Mouse (Mus musculus): ENCODE data around the gene Asic2. TPM values are rescaled to one million over a fixed set of nuclear protein-coding genes. Genes with fewer than 3 reads are reported as not detected.

Gene Asic2
- polyA plus RNA-seq, 1 experiment from 2014 or later = 0.65 TPM

- no peak overlapping the region for H3K27ac ChIP-seq (replicated peaks; ENCODE audit: low read depth, low read length)
- H3K27me3 ChIP-seq (replicated peaks; ENCODE audit: control insufficient read depth, insufficient read depth, low read length) = no peaks in the 10 kb centered on the region
- no peak for ATAC-seq (ENCODE audit: low read depth)
- H3K9ac ChIP-seq (ENCODE audit: low read depth, low read length) = no peak overlapping the region
- 80% methylated on average over 6 of the region's 6 CpGs for WGBS
- H3K36me3 ChIP-seq (ENCODE audit: control insufficient read depth, insufficient read depth, low read length) = no peaks in the 10 kb centered on the region
- H3K9me3 ChIP-seq (ENCODE audit: control insufficient read depth, low read length) = no peaks in the 10 kb centered on the region
- H3K4me1 ChIP-seq (ENCODE audit: control insufficient read depth, insufficient read depth, low read length) = no peaks in the 10 kb centered on the region
- no peak overlapping the region for H3K4me2 ChIP-seq (ENCODE audit: low read depth, low read length)
- no peak overlapping the region for H3K4me3 ChIP-seq (ENCODE audit: low read depth, low read length)
- no peak for DNase-seq (ENCODE audit: low spot score)
Observed at GRCm38 (mm10) chr11:81110049-81110448, 858.2 kb downstream of the Asic2 start.

- no peak for ATAC-seq (ENCODE audit: low read depth)
- H3K4me2 ChIP-seq (ENCODE audit: low read depth, low read length) = no peak overlapping the region
Observed at GRCm38 (mm10) chr11:81106949-81107348, 861.3 kb downstream of the Asic2 start.

GRCm38 (mm10) chr11:81100829-81101228 lies 867.4 kb downstream of the Asic2 start:
- Histone ChIP-seq H3K9me3 (ENCODE audit: control insufficient read depth, low read length) (no peaks in the 10 kb centered on the region), H3K4me2 (ENCODE audit: low read depth, low read length) (no peak overlapping the region), H3K27me3 (replicated peaks; ENCODE audit: control insufficient read depth, insufficient read depth, low read length) (no peaks in the 10 kb centered on the region), H3K4me3 (ENCODE audit: low read depth, low read length) (no peak overlapping the region), H3K9ac (ENCODE audit: low read depth, low read length) (no peak overlapping the region), H3K27ac (replicated peaks; ENCODE audit: low read depth, low read length) (no peak overlapping the region), H3K4me1 (ENCODE audit: control insufficient read depth, insufficient read depth, low read length) (no peaks in the 10 kb centered on the region), H3K36me3 (ENCODE audit: control insufficient read depth, insufficient read depth, low read length) (no peaks in the 10 kb centered on the region)
- no peak for DNase-seq (ENCODE audit: low spot score)
- WGBS = 73% methylated on average over 6 of the region's 6 CpGs
- ATAC-seq (ENCODE audit: low read depth) = no peak

More at GRCm38 (mm10) chr11:81106949-81107348, 861.3 kb downstream of the Asic2 start:
- Histone ChIP-seq H3K36me3 (ENCODE audit: control insufficient read depth, insufficient read depth, low read length) (no peaks in the 10 kb centered on the region), H3K4me3 (ENCODE audit: low read depth, low read length) (no peak overlapping the region), H3K27ac (replicated peaks; ENCODE audit: low read depth, low read length) (no peak overlapping the region), H3K9me3 (ENCODE audit: control insufficient read depth, low read length) (no peaks in the 10 kb centered on the region), H3K27me3 (replicated peaks; ENCODE audit: control insufficient read depth, insufficient read depth, low read length) (no peaks in the 10 kb centered on the region), H3K9ac (ENCODE audit: low read depth, low read length) (no peak overlapping the region), H3K4me1 (ENCODE audit: control insufficient read depth, insufficient read depth, low read length) (no peaks in the 10 kb centered on the region)
- DNase-seq (ENCODE audit: low spot score) = no peak
- WGBS = 65% methylated on average over 1 of the region's 1 CpGs

GRCm38 (mm10) chr11:81096011-81096410 lies 872.2 kb downstream of the Asic2 start:
- DNase-seq (ENCODE audit: low spot score) = no peak
- Histone ChIP-seq H3K4me2 (ENCODE audit: low read depth, low read length) (no peak overlapping the region), H3K4me1 (ENCODE audit: control insufficient read depth, insufficient read depth, low read length) (no peaks in the 10 kb centered on the region), H3K4me3 (ENCODE audit: low read depth, low read length) (no peak overlapping the region), H3K9ac (ENCODE audit: low read depth, low read length) (no peak overlapping the region), H3K27me3 (replicated peaks; ENCODE audit: control insufficient read depth, insufficient read depth, low read length) (no peaks in the 10 kb centered on the region), H3K36me3 (ENCODE audit: control insufficient read depth, insufficient read depth, low read length) (no peaks in the 10 kb centered on the region), H3K27ac (replicated peaks; ENCODE audit: low read depth, low read length) (no peak overlapping the region), H3K9me3 (ENCODE audit: control insufficient read depth, low read length) (no peaks in the 10 kb centered on the region)
- ATAC-seq (ENCODE audit: low read depth) = no peak
- WGBS = 65% methylated on average over 6 of the region's 6 CpGs

DNA sequence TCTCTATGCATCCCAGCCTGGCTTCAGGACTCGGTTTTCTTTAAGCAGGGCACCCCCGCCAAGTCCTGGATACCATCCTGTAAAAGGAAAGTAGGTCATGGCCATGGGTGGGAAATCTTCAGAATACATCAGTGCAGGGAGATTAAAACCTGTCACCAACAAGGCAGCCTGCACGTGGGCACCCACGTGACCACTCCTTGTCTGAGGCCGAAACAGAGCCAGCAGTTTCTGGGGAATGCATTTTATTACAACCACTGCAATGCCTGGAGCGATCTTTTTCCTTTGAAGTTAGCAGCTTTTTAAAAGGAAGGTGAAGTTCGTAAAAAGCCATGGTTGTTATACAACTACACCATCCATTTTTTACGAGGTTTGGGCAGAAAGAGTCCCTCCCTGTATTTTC lies 873.7 kb downstream of the Asic2 start:
- Histone ChIP-seq H3K4me3 (ENCODE audit: low read depth, low read length) (no peak overlapping the region), H3K36me3 (ENCODE audit: control insufficient read depth, insufficient read depth, low read length) (no peaks in the 10 kb centered on the region), H3K4me1 (ENCODE audit: control insufficient read depth, insufficient read depth, low read length) (no peaks in the 10 kb centered on the region), H3K27ac (replicated peaks; ENCODE audit: low read depth, low read length) (no peak overlapping the region), H3K4me2 (ENCODE audit: low read depth, low read length) (no peak overlapping the region), H3K27me3 (replicated peaks; ENCODE audit: control insufficient read depth, insufficient read depth, low read length) (no peaks in the 10 kb centered on the region), H3K9ac (ENCODE audit: low read depth, low read length) (no peak overlapping the region), H3K9me3 (ENCODE audit: control insufficient read depth, low read length) (no peaks in the 10 kb centered on the region)
- DNase-seq (ENCODE audit: low spot score) (no peak), ATAC-seq (ENCODE audit: low read depth) (no peak)
- 69% methylated on average over 8 of the region's 8 CpGs for WGBS

GRCm38 (mm10) chr11:81092161-81092560 lies 876.1 kb downstream of the Asic2 start:
- Histone ChIP-seq H3K27me3 (replicated peaks; ENCODE audit: control insufficient read depth, insufficient read depth, low read length) (no peaks in the 10 kb centered on the region), H3K27ac (replicated peaks; ENCODE audit: low read depth, low read length) (no peak overlapping the region), H3K36me3 (ENCODE audit: control insufficient read depth, insufficient read depth, low read length) (no peaks in the 10 kb centered on the region), H3K4me2 (ENCODE audit: low read depth, low read length) (no peak overlapping the region), H3K9me3 (ENCODE audit: control insufficient read depth, low read length) (no peaks in the 10 kb centered on the region), H3K4me1 (ENCODE audit: control insufficient read depth, insufficient read depth, low read length) (no peaks in the 10 kb centered on the region), H3K4me3 (ENCODE audit: low read depth, low read length) (no peak overlapping the region), H3K9ac (ENCODE audit: low read depth, low read length) (no peak overlapping the region)
- ATAC-seq (ENCODE audit: low read depth) = no peak
- WGBS = 78% methylated on average over 2 of the region's 2 CpGs
- DNase-seq (ENCODE audit: low spot score) = no peak

- Histone ChIP-seq H3K36me3 (ENCODE audit: control insufficient read depth, insufficient read depth, low read length) (no peaks in the 10 kb centered on the region), H3K4me1 (ENCODE audit: control insufficient read depth, insufficient read depth, low read length) (no peaks in the 10 kb centered on the region; the same call in 1 of the 2 replicates), H3K9me3 (ENCODE audit: control insufficient read depth, low read length) (no peaks in the 10 kb centered on the region), H3K27ac (replicated peaks; ENCODE audit: low read depth, low read length) (no peak overlapping the region), H3K9ac (ENCODE audit: low read depth, low read length) (no peak overlapping the region), H3K4me2 (ENCODE audit: low read depth, low read length) (no peak overlapping the region), H3K4me3 (ENCODE audit: low read depth, low read length) (no peak overlapping the region), H3K27me3 (replicated peaks; ENCODE audit: control insufficient read depth, insufficient read depth, low read length) (no peaks in the 10 kb centered on the region)
- ATAC-seq (ENCODE audit: low read depth) (no peak), DNase-seq (ENCODE audit: low spot score) (peak; percentile 17)
- 67% methylated on average over 4 of the region's 4 CpGs for WGBS
Observed at GRCm38 (mm10) chr11:81083822-81084221, 884.4 kb downstream of the Asic2 start.

DNA sequence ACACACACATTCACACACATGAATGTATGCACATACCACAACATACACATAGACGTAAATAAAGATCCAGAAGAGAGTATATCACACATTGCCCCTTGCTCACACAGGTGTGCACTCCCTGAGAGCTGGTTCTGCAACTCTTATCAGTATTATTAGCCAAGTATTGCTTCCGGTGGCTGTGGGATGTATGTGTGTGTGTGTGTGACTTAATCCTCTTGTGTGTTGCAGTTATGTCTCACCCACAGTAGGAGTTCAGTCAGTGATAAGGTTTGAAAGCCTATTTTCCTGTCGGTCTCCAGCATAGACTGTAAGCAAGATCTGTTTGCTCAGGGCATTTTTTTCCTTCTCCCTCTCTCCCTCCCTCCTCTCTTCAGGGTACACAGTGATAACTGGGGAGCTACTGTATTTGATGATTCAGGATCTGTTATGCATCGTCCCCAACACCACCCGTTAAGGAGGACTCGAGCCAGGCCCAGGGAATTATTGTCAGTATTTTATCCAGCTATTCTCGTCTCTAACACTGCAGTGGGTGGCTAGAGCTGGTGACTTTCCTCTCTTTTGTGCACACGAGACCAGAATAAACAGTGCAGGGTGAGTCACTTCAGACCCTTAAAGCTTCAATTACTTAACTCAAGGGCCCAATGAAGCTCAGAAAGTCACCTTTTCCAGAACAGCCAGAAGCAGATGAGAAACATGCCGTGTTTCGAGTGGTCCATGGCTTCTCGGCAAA lies 888.0 kb downstream of the Asic2 start:
- ATAC-seq (ENCODE audit: low read depth) (no peak), DNase-seq (ENCODE audit: low spot score) (no peak)
- Histone ChIP-seq H3K9ac (ENCODE audit: low read depth, low read length) (no peak overlapping the region), H3K27ac (replicated peaks; ENCODE audit: low read depth, low read length) (no peak overlapping the region), H3K4me1 (ENCODE audit: control insufficient read depth, insufficient read depth, low read length) (no peaks in the 10 kb centered on the region; the same call in 1 of the 2 replicates), H3K27me3 (replicated peaks; ENCODE audit: control insufficient read depth, insufficient read depth, low read length) (no peaks in the 10 kb centered on the region), H3K36me3 (ENCODE audit: control insufficient read depth, insufficient read depth, low read length) (no peaks in the 10 kb centered on the region), H3K4me3 (ENCODE audit: low read depth, low read length) (no peak overlapping the region), H3K9me3 (ENCODE audit: control insufficient read depth, low read length) (no peaks in the 10 kb centered on the region), H3K4me2 (ENCODE audit: low read depth, low read length) (no peak overlapping the region)
- WGBS = 69% methylated on average over 11 of the region's 11 CpGs

DNA sequence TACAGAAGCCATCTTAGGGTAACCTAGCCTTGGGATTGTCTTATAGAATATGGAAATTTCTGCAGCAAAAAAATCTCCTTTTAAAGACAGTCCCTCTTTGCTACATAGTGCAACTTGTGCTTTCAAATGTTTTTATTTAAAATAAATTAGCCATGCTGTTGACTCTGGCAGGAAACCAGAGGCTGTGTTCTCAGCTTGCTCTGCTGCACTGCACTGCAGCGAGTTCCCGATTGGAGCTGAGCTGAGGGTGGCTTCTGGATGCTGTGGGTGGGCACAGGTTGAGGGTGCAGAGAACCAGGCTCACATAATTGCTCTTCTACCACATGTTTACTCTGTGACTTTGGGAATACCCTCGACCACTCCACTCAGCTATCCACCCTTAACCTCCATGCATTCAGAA lies 889.0 kb downstream of the Asic2 start:
- H3K36me3 ChIP-seq (ENCODE audit: control insufficient read depth, insufficient read depth, low read length) = no peaks in the 10 kb centered on the region
- peak; percentile 41 for DNase-seq (ENCODE audit: low spot score)

More for the DNA sequence above, 889.0 kb downstream of the Asic2 start:
- H3K4me2 ChIP-seq (ENCODE audit: low read depth, low read length) = no peak overlapping the region
- H3K4me3 ChIP-seq (ENCODE audit: low read depth, low read length) = no peak overlapping the region
- no peak for ATAC-seq (ENCODE audit: low read depth)
- no peaks in the 10 kb centered on the region; the same call in 1 of the 2 replicates for H3K4me1 ChIP-seq (ENCODE audit: control insufficient read depth, insufficient read depth, low read length)
- no peak overlapping the region for H3K27ac ChIP-seq (replicated peaks; ENCODE audit: low read depth, low read length)
- H3K27me3 ChIP-seq (replicated peaks; ENCODE audit: control insufficient read depth, insufficient read depth, low read length) = no peaks in the 10 kb centered on the region
- H3K9me3 ChIP-seq (ENCODE audit: control insufficient read depth, low read length) = no peaks in the 10 kb centered on the region
- H3K9ac ChIP-seq (ENCODE audit: low read depth, low read length) = no peak overlapping the region
- 34% methylated on average over 3 of the region's 3 CpGs for WGBS

Measured in embryonic facial prominence, embryonic 14.5 days (tissue).